Mouse (Mus musculus) liver, embryonic 13.5 days (tissue): ENCODE results near the gene Nfix. TPM values are rescaled to one million over a fixed set of nuclear protein-coding genes. Genes with fewer than 3 reads are reported as not detected.

Experiments
- ATAC-seq: fragments of 200-750 bp; cut with Nextera tagmentation; 2 replicates; pipeline ENCODE4 v1.8.0; 2017; ENCODE audit warnings: low read depth, mild to moderate bottlenecking, moderate number of reproducible peaks, moderate library complexity
- DNase-seq: peaks from one replicate; pipeline ENCODE4 v3.0.0; 2022
- H3K27ac ChIP-seq: fragments of 300-500 bp; sonication (generic); 2 replicates; pipeline ENCODE4 v1.5.1; 2015; ENCODE audit warnings: moderate library complexity, mild to moderate bottlenecking, inconsistent platforms
- H3K27me3 ChIP-seq: fragments of 300-500 bp; sonication (generic); 2 replicates; pipeline ENCODE4 v1.6.1; 2015; ENCODE audit warnings: mild to moderate bottlenecking, inconsistent platforms
- H3K36me3 ChIP-seq: fragments of 300-500 bp; sonication (generic); 2 replicates; pipeline ENCODE4 v1.6.1; 2015; ENCODE audit warnings: mild to moderate bottlenecking, inconsistent platforms
- H3K4me1 ChIP-seq: fragments of 300-500 bp; sonication (generic); replicated peaks from 2 replicates; pipeline ENCODE4 v1.6.1; 2015; ENCODE audit warnings: inconsistent platforms
- H3K4me2 ChIP-seq: fragments of 300-500 bp; sonication (generic); 2 replicates; pipeline ENCODE4 v1.6.1; 2015; ENCODE audit warnings: inconsistent platforms, mild to moderate bottlenecking, moderate library complexity
- H3K4me3 ChIP-seq: fragments of 300-500 bp; sonication (generic); replicated peaks from 2 replicates; pipeline ENCODE4 v1.5.1; 2015; ENCODE audit warnings: mild to moderate bottlenecking, inconsistent platforms
- H3K9ac ChIP-seq: fragments of 300-500 bp; sonication (generic); 2 replicates; pipeline ENCODE4 v1.6.1; 2015; ENCODE audit warnings: mild to moderate bottlenecking, inconsistent platforms
- H3K9me3 ChIP-seq: fragments of 300-500 bp; sonication (generic); replicated peaks from 2 replicates; pipeline ENCODE4 v1.6.1; 2016; ENCODE audit warnings: inconsistent platforms
- WGBS: fragments of 180-500 bp; shearing (Covaris S2); methylation state at CpG from one replicate; pipeline ENCODE4 v1.1.7; 2015; ENCODE audit not compliant: insufficient replicate concordance; 5-methylcytosine and 5-hydroxymethylcytosine counted together
- polyA plus RNA-seq: library from polyadenylated mRNA; unstranded; fragments of >200 nt; fragmentation: Nextera tagmentation; extraction: Ambion mirVana; gene quantifications from 2 replicates; pipeline ENCODE4 v1.2.1, GENCODE M21; 2015

Gene Nfix
- polyA plus RNA-seq, 1 experiment from 2014 or later: 3.4 TPM

DNA sequence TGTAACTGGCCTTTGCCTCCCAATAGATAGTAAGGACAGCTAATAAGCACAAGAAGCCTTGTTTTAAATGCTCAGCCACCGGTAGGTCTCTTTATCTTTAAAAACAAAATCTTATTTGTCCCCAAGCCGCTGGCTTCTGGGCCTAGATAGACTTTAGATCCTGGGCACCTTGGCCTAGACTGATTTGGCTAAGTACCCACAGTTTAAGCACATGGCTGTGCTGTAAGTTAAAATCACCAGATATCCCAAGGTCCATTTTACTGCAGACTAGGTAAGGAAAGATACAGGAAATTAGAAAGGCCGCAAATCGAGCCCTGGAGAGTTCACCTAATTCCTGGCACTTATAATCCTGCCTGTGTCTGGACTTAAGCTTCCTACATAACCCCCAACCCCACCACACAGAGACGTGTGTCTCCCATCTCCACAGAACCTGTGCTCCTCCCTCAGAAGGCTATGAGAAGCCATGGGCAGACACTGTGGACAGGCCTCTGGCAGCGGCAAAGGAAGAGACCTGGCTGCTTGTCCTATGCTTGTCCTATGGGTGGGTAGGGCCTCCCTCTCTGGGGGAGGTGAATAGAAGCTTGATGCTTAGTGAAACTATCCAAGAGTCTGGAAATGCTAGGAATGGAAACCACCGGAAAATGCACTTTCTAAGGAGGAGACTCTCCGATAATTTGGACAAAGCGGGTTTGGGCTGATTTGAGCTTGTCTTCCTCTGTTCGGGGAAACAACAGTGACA is 22.1 kb downstream of the Nfix start:
- no peak overlapping the region for H3K4me2 ChIP-seq
- H3K9ac ChIP-seq: no peak overlapping the region
- H3K36me3 ChIP-seq: no peaks in the 10 kb centered on the region
- peaks cover 100% of the 10 kb centered on the region for H3K27me3 ChIP-seq
- 47% methylated on average over 10 of the region's 10 CpGs for WGBS
- ATAC-seq (no peak), DNase-seq (no peak)
- peaks cover 22% of the 10 kb centered on the region for H3K4me1 ChIP-seq
- H3K9me3 ChIP-seq: no peaks in the 10 kb centered on the region
- H3K27ac ChIP-seq: no peak overlapping the region
- H3K4me3 ChIP-seq: no peak overlapping the region

DNA sequence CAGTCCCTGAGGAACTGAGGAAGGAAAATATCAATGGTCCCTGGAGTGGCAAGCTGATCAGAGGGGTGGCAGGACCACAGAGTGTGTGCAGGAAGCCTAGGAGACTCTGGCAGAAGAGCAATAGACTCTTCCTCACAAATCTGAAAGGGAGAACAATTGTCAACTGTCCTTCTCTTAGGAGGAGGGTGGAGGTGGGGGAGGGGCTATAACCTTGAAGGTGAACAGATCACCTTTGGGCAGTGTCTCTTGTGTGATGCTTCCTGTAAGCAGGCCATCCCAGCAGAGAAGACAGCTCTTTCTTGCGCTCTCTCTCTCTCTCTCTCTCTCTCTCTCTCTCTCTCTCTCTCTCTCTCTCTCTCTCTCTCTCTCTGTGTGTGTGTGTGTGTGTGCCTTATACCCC is 23.6 kb downstream of the Nfix start:
- H3K4me2 ChIP-seq: no peak overlapping the region
- H3K27ac ChIP-seq: no peak overlapping the region
- peaks cover 24% of the 10 kb centered on the region for H3K4me1 ChIP-seq
- H3K36me3 ChIP-seq: no peaks in the 10 kb centered on the region
- ATAC-seq (no peak), DNase-seq (no peak)
- H3K9ac ChIP-seq: no peak overlapping the region
- WGBS: 71% methylated on average over 1 of the region's 1 CpGs
- no peak overlapping the region for H3K4me3 ChIP-seq
- peaks cover 100% of the 10 kb centered on the region for H3K27me3 ChIP-seq
- H3K9me3 ChIP-seq: no peaks in the 10 kb centered on the region

DNA sequence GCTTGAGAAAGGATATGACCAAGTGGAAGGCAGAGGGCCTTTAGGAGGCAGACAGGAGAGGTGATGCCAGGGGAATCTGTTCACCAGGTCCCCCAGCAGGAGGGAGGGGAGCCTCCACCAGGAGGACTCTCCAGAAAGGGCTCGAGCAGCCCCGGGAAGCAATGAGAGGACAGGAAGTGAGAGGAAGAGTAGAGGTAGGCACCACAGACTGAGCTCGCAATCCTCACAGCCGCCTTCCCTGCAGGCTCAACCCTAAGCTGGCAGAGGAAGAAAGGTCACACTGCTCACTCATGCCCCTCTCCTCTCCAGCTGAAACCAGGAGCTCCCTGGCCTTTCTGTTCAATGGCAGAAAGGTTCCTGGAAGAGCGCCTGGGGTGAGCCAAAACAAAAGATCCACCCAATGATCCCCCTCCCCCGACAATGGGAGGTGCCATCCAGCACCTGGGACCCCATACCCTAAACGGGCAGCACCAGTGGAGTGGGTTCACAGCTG is 24.5 kb downstream of the Nfix start:
- peaks cover 28% of the 10 kb centered on the region for H3K4me1 ChIP-seq

DNA sequence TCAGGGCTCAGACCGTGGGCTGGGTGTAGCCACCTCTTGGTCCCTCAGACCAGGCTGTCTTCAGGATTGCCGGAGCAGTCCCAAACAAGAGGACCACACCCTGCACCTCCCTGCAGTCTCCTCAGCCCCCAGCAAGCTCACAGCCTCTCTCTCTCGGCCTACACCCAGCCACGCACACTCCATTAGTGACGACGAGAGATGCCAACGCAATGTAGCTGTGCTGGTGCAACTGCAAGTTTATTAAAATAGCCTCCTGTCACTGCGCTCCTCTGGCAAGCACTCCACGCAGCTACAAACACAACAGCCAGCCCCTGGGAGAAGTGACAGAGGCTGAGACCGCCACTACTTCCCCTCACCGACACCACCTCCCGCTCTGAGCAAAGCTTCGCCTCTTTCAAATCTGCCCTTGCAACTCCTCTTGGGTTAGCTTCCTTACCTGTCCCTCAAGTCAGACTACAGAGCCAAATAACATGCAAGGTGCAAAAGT is 25.0 kb downstream of the Nfix start:
- WGBS: 11% methylated on average over 13 of the region's 13 CpGs
- Histone ChIP-seq H3K9ac (no peak overlapping the region), H3K4me1 (peaks cover 29% of the 10 kb centered on the region), H3K4me2 (no peak overlapping the region), H3K4me3 (no peak overlapping the region), H3K27me3 (peaks cover 100% of the 10 kb centered on the region), H3K9me3 (no peaks in the 10 kb centered on the region), H3K36me3 (no peaks in the 10 kb centered on the region), H3K27ac (no peak overlapping the region)
- DNase-seq: no peak
- ATAC-seq: no peak

More for the DNA sequence above, 24.5 kb downstream of the Nfix start:
- Histone ChIP-seq H3K9ac (no peak overlapping the region), H3K27ac (no peak overlapping the region), H3K4me2 (no peak overlapping the region), H3K9me3 (no peaks in the 10 kb centered on the region), H3K27me3 (peaks cover 100% of the 10 kb centered on the region), H3K36me3 (no peaks in the 10 kb centered on the region), H3K4me3 (no peak overlapping the region)
- ATAC-seq (no peak), DNase-seq (no peak)
- 15% methylated on average over 7 of the region's 7 CpGs for WGBS

DNA sequence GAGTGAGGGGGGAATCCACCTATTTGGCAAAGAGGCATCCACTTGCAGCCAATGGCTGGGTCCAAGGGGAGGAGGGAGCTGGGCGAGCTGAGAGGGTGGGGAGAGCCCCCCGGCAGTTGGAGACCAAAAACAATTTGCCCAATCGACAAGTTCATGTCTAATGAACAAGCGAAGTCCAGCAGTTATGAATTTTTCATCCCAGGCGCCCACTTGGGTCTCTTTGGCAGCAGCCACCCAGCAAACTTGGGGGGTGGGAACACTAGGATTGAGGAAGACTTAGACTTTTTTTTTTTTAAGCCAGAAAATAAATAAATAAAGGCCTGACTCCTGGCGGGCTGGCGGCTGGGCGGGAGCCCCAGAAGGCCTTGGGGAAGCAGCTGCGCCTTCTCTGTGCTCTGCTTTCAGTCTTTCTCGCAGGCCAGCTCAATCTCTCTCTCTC is 25.7 kb downstream of the Nfix start:
- Histone ChIP-seq H3K4me3 (no peak overlapping the region), H3K36me3 (no peaks in the 10 kb centered on the region), H3K9ac (no peak overlapping the region), H3K27me3 (peaks cover 100% of the 10 kb centered on the region), H3K4me1 (peaks cover 26% of the 10 kb centered on the region), H3K9me3 (no peaks in the 10 kb centered on the region), H3K4me2 (no peak overlapping the region), H3K27ac (no peak overlapping the region)
- ATAC-seq: no peak
- WGBS: 11% methylated on average over 10 of the region's 10 CpGs
- DNase-seq: no peak

DNA sequence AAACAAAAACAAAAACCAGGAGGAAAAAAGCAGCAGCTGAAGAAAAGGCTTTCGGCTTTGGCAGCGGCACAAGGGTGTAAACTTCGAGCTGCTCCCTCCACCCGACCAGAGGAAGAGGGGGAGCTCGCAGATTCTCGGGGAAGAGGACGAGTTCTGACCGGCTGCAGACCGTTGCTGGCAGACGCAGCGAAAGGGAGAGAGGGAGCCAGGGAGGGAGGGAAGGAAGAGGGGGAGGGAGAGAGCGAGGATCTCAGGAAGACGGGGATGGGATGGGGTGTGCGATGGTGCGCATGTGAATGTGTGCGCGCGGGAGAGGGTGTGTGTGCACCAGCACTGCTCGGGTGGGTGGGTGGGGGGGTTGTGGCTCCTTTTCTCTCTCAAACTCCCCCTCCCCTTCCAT is 26.3 kb downstream of the Nfix start:
- H3K4me3 ChIP-seq: no peak overlapping the region; the same call in 1 of the 2 replicates
- no peak overlapping the region for H3K9ac ChIP-seq
- H3K9me3 ChIP-seq: no peaks in the 10 kb centered on the region
- H3K4me1 ChIP-seq: peaks cover 26% of the 10 kb centered on the region
- H3K27ac ChIP-seq: no peak overlapping the region
- H3K4me2 ChIP-seq: peak overlapping the region; percentile 12; the same call in 1 of the 2 replicates
- peaks cover 100% of the 10 kb centered on the region for H3K27me3 ChIP-seq
- WGBS: under 1% methylated on average over 18 of the region's 19 CpGs
- DNase-seq: no peak
- no peak for ATAC-seq
- no peaks in the 10 kb centered on the region for H3K36me3 ChIP-seq

DNA sequence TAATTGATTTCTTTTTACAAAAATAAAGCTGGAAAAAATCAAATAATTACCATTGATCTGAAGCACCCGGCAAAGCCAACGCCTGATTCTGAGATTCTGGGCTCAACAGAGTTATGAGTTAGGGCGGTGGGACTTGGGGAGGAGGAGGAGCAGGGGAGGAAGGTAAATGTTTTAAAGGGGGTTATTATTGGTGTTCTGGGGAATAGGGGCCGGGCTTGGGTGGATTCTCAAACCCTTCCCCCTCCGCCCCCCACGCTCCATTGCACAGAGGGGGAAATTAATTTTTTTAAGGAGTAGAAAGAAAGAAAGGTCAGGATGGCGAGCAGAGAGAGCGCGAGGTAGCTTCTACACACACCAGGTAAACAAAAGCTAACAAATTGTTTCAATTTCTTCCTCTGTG is 26.8 kb downstream of the Nfix start:
- peaks cover 97% of the 10 kb centered on the region for H3K27me3 ChIP-seq
- H3K4me3 ChIP-seq: no peak overlapping the region; the same call in 1 of the 2 replicates
- no peaks in the 10 kb centered on the region for H3K36me3 ChIP-seq
- no peak overlapping the region for H3K9ac ChIP-seq
- 9% methylated on average over 9 of the region's 9 CpGs for WGBS
- no peaks in the 10 kb centered on the region for H3K9me3 ChIP-seq
- H3K27ac ChIP-seq: no peak overlapping the region
- ATAC-seq (no peak), DNase-seq (no peak)
- peak overlapping the region; percentile 12; the same call in 1 of the 2 replicates for H3K4me2 ChIP-seq
- H3K4me1 ChIP-seq: peaks cover 26% of the 10 kb centered on the region

DNA sequence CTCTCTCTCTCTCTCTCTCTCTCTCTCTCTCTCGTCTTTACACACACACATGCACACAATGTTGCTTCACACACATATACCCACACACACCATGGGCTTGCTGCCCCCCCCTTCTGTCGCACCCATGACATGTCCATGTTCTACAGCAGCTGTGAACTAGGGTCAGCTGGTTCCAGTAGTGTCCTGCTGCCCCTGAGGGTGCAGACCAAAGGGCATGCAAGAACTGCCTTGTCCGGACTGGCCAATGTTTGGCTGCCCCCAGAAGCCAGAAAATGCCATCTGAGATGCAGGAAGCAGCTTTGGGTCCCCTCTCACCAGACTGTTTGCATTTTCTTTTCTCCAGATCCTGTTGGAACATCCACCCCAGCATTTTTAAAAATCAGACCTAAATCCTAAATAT is 27.5 kb downstream of the Nfix start:
- H3K9ac ChIP-seq: no peak overlapping the region
- no peak overlapping the region for H3K4me3 ChIP-seq
- no peak overlapping the region for H3K27ac ChIP-seq
- ATAC-seq (no peak), DNase-seq (no peak)
- WGBS: 0% methylated on average over 3 of the region's 3 CpGs
- H3K4me2 ChIP-seq: no peak overlapping the region
- H3K9me3 ChIP-seq: no peaks in the 10 kb centered on the region
- H3K27me3 ChIP-seq: peaks cover 93% of the 10 kb centered on the region
- H3K36me3 ChIP-seq: no peaks in the 10 kb centered on the region
- H3K4me1 ChIP-seq: peaks cover 26% of the 10 kb centered on the region

DNA sequence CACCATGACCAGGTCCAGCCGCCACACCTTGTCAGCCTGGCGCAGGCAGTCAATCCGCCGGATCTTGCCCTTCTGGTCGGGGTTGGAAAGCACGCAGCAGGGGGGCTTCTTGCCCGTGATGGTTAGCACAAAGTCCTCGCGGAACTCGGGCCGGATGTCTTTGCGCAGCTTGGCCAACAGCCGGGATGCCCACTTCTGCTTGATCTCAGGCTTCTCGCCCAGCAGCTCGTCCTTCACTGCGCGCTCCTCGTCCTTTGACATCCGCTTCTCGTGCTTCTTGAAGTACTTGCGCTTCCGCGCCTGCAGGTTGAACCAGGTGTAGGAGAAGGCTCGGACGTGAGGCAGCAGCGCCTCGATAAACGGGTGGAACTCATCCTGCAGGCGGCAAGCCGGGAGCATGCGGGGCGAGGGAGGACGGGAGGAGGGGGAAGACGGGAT is 28.2 kb downstream of the Nfix start:
- Histone ChIP-seq H3K36me3 (no peaks in the 10 kb centered on the region), H3K9me3 (no peaks in the 10 kb centered on the region), H3K27me3 (peaks cover 92% of the 10 kb centered on the region), H3K27ac (no peak overlapping the region), H3K4me2 (0 out of 2 replicates have a peak overlapping the region, but pooled peaks have one; percentile 8), H3K4me3 (no peak overlapping the region), H3K4me1 (peaks cover 26% of the 10 kb centered on the region), H3K9ac (no peak overlapping the region)
- 11% methylated on average over 34 of the region's 34 CpGs for WGBS
- no peak for ATAC-seq
- no peak for DNase-seq

DNA sequence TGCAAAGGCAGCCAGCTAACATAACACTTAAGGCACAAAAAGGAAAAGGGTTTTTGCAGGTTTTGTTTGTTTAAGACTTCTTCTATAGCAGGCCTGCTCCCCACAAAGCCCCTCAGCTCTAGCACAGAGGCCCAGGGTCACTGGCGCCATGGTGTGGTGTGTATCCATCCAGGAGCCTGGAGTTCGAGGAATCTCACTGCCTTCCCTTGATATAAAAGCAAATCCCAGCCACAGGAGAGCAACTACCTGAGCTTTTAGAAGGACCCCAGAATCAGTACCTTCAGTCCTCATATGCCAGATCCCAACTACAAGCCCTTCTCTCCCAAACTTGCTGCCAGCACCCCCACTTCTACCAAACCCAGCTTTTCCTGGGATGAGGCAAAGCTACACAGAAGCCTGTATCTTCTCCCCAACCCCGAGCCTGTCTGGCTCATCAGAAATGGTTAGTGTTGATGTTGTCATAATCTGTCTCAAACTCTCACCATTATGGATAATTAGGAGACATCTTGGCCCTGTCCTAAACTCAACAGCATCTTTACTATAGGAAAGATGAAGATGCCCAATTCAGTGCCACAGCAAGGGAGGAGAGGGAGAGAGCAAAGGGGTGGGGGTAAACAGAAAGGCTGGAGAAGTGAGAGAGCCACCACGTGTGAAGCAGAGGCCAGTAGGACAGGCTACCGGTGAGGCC is 29.0 kb downstream of the Nfix start:
- H3K9me3 ChIP-seq: no peaks in the 10 kb centered on the region
- H3K4me1 ChIP-seq: peaks cover 26% of the 10 kb centered on the region
- WGBS: 42% methylated on average over 5 of the region's 5 CpGs
- no peak overlapping the region for H3K4me2 ChIP-seq
- H3K4me3 ChIP-seq: no peak overlapping the region
- ATAC-seq (no peak), DNase-seq (no peak)
- H3K36me3 ChIP-seq: no peaks in the 10 kb centered on the region
- H3K27ac ChIP-seq: no peak overlapping the region
- no peak overlapping the region for H3K9ac ChIP-seq
- peaks cover 91% of the 10 kb centered on the region for H3K27me3 ChIP-seq

DNA sequence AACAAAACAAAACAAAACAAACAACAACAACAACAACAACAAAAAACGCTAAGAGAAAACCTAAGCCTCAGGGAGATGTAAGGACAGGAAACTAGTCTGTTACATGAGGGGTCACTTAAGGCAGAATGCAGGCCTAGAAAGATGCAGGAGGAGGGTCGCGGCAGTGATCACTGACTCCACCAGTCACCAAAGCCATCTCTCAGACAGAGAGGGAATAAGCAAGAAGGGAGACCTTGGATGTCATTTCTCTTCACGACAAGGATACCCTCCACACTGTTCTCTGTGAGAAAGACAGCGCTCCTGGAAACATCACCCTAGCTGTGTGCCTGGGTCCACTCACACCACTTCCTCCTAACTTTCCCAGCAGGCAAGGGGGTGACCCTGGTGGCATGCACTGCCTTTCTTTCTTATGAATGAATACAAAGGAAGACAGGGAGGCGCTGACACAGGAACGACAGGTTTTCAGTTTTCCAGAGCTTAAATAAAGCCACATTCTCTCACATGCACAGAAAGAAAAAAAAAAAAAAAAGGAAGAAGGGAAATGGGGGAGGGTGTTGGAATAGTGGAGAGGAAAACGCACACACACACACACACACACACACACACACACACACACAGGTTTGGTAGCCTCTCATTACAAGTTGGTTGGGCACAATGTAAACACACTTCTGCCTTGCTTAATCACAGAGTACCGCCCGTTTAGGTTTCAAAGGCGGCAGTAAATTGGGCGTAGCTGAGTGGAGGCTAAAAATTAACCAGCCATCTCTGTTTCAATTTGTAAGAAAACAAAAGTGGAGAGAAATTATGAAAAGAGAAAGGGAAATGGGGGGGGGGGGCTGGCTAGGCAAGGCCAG is 29.8 kb downstream of the Nfix start:
- Histone ChIP-seq H3K4me3 (no peak overlapping the region), H3K4me2 (no peak overlapping the region), H3K9ac (no peak overlapping the region), H3K27ac (no peak overlapping the region), H3K4me1 (peaks cover 21% of the 10 kb centered on the region; the same call in 1 of the 2 replicates), H3K36me3 (no peaks in the 10 kb centered on the region), H3K27me3 (peaks cover 90% of the 10 kb centered on the region), H3K9me3 (no peaks in the 10 kb centered on the region)
- no peak for ATAC-seq
- 52% methylated on average over 12 of the region's 12 CpGs for WGBS
- DNase-seq: no peak
